Mouse (Mus musculus) limb, embryonic 14.5 days (tissue): Measurements from ENCODE around the gene Tcf7. TPM values are rescaled to one million over a fixed set of nuclear protein-coding genes. Genes with fewer than 3 reads are reported as not detected.

Experiments
- ATAC-seq: fragments of 200-750 bp; cut with Nextera tagmentation; 2 replicates; pipeline ENCODE4 v1.8.0; 2017; ENCODE audit warnings: low read depth, moderate number of reproducible peaks, moderate TSS enrichment; ENCODE audit not compliant: low FRiP score
- DNase-seq: peaks from one replicate; pipeline ENCODE4 v3.0.0-alpha.2; 2015; ENCODE audit warnings: low spot score
- H3K27ac ChIP-seq: fragments of 300-500 bp; sonication (generic); replicated peaks from 2 replicates; pipeline ENCODE4 v1.5.1; 2014; ENCODE audit warnings: low read depth, mild to moderate bottlenecking, low read length, moderate library complexity, mixed read lengths
- H3K27me3 ChIP-seq: fragments of 300-500 bp; sonication (generic); 2 replicates; pipeline ENCODE4 v1.6.1; 2014; ENCODE audit warnings: low read length, mixed read lengths; ENCODE audit not compliant: control insufficient read depth, insufficient read depth
- H3K36me3 ChIP-seq: fragments of 300-500 bp; sonication (generic); 2 replicates; pipeline ENCODE4 v1.6.1; 2014; ENCODE audit warnings: mild to moderate bottlenecking, low read length, moderate library complexity, mixed read lengths; ENCODE audit not compliant: control insufficient read depth, insufficient read depth
- H3K4me1 ChIP-seq: fragments of 300-500 bp; sonication (generic); 2 replicates; pipeline ENCODE4 v1.6.1; 2014; ENCODE audit warnings: antibody characterized with exemption, low read length, mixed read lengths; ENCODE audit not compliant: control insufficient read depth, insufficient read depth
- H3K4me2 ChIP-seq: fragments of 300-500 bp; sonication (generic); replicated peaks from 2 replicates; pipeline ENCODE4 v1.6.1; 2014; ENCODE audit warnings: low read depth, mild to moderate bottlenecking, low read length, moderate library complexity; ENCODE audit not compliant: severe bottlenecking
- H3K4me3 ChIP-seq: fragments of 300-500 bp; sonication (generic); replicated peaks from 2 replicates; pipeline ENCODE4 v1.5.1; 2014; ENCODE audit warnings: low read length
- H3K9ac ChIP-seq: fragments of 300-500 bp; sonication (generic); 2 replicates; pipeline ENCODE4 v1.6.1; 2014; ENCODE audit warnings: mild to moderate bottlenecking, low read depth, low read length, moderate library complexity; ENCODE audit not compliant: severe bottlenecking
- H3K9me3 ChIP-seq: fragments of 300-500 bp; sonication (generic); 2 replicates; pipeline ENCODE4 v1.6.1; 2016; ENCODE audit warnings: low read length; ENCODE audit not compliant: control insufficient read depth
- POLR2A ChIP-seq: fragments of 200-500 bp; IDR thresholded peaks from 2 replicates; pipeline ENCODE4 v1.8.0; 2012; ENCODE audit warnings: inconsistent platforms, mild to moderate bottlenecking, moderate library complexity, borderline replicate concordance; ENCODE audit not compliant: insufficient read depth, insufficient read length; ENCODE audit errors: extremely low read depth
- WGBS: fragments of 180-500 bp; shearing (Covaris S2); extraction: QIAGEN DNeasy Blood & Tissue Kit; methylation state at CpG from one replicate; pipeline ENCODE4 v1.1.7; 2014; 5-methylcytosine and 5-hydroxymethylcytosine counted together
- polyA plus RNA-seq, 2 experiments: library from polyadenylated mRNA; depleted of rRNA in 1 of 2; stranded (reverse) in 1 of 2; unstranded in 1 of 2; fragments of >200 nt; fragmentation: Nextera tagmentation in 1 of 2; extraction: Ambion mirVana in 1 of 2; gene quantifications; 2 replicates each; pipeline versions ENCODE4 v1.2.1 to v1.2.3; 2012 to 2014

Tcf7 gene
- polyA plus RNA-seq, 2 experiments, result 13.2 to 14.0 TPM

DNA sequence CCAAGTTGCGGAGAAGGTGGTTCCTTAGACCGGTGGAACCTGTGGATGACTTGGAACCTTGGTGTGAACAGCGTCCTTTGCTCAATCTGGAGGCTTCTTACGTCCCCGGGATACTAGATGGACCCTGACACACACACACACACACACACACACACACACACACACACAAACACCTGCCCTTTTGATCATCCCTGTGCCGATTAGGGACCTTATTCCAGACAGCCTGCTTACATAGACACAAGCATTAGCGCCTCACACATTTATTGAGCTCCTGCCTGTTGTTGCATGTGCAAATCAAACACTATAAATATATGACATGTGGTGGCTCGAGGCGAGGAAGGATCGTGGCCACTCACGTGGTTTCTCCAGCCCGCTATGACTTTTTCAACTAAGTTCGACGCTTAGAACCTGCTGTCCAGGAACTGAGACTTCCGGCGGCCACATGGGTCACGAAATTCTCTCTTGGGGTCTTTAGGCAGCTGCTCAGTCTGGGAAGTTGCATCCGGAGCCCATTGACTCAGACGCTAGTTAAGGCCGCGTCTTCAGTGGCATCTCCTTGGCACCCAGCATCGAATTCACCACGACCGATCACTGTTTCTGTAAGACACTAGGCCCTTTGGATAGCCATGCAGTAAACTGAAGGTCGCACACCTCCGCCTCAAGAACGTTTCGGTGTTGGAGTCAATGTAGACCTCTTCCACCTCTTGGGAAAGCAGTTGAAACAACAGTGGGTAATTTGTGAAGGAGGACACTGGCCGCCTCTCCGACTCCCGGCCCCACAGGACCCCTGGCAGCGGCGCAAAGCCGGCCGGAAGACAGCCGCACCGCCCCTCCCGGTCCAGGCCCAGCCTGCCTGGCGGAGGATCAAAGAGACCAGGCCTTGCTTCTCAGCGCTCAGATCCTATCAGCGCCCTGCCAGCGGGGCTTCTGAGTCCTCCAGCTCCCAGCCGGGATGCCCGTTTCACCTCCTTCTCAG, 1.1 kb upstream of the Tcf7 start:
- H3K4me1 ChIP-seq, result peaks cover 6% of the 10 kb centered on the region
- ATAC-seq, result no peak
- peak; percentile 64 for DNase-seq
- no peaks in the 10 kb centered on the region for H3K9me3 ChIP-seq
- peak overlapping the region; percentile 95 for H3K4me2 ChIP-seq
- H3K36me3 ChIP-seq, result no peaks in the 10 kb centered on the region
- no peak overlapping the region for H3K27ac ChIP-seq
- H3K9ac ChIP-seq, result no peak overlapping the region
- peak overlapping the region; percentile 59 for H3K4me3 ChIP-seq
- TF ChIP-seq POLR2A, result no peak
- WGBS, result 10% methylated on average over 44 of the region's 44 CpGs
- peaks cover 25% of the 10 kb centered on the region; the same call in 1 of the 2 replicates for H3K27me3 ChIP-seq

DNA sequence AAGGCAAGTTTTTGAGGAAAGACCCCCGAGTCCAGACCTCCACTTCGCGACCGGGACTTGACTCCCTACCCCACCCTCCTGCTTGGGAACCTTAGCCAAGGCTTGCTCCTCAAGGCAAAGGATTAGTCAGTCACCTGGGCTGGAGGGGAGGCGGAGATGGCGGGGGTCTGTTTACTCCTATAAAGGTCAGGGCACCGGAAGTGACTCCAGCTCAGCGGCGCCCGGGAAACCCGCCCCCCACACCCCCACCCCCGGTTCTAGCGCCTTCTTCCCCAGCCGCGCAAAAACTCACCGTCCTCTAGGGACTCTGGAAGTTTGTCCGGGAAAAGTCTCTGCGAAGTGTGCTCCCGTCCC, 417 bp downstream of the Tcf7 start:
- Histone ChIP-seq H3K4me2 (peak overlapping the region; percentile 95), H3K27ac (no peak overlapping the region), H3K9me3 (no peaks in the 10 kb centered on the region), H3K4me3 (peak overlapping the region; percentile 59), H3K4me1 (peaks cover 6% of the 10 kb centered on the region), H3K9ac (peak overlapping the region; percentile 58), H3K36me3 (no peaks in the 10 kb centered on the region), H3K27me3 (peaks cover 25% of the 10 kb centered on the region; the same call in 1 of the 2 replicates)
- 3% methylated on average over 18 of the region's 19 CpGs for WGBS
- DNase-seq (no peak), ATAC-seq (no peak)
- TF ChIP-seq POLR2A, result no peak

DNA sequence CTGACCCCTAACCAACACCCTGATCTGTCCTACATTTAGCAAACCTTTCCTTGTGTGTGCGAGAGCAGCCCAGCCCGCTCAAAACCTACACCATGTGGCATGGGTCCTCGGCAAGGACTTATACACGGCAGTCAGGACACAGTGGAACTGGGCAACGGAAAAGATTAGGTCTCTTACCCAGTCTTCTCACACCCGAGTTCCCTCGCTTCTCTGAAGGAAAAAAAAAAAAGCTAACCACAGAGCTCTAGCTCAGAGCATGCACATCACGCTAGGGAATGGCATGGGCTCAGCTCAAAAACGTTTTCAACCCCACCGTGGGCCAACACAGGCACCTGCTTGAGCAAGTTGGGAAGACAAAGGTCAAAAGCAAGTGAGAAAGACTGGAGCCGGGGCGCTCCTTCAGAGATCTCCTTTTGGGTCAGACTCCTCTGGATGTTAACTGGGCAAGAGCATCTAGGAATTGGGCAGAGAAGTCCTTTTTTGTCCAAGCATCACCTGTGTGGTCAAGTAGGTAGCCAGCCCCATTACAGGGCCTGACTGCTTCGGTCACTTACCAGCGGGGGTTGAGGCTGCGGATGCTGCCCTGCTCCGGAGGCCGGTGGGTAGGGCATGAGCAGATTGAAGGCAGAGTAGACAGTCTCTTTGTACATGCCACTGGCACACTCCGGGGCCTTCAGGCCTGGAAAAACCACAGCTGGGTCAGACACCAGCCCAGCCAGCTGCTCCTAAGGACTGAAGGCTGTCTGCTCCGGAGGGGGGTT, 1.1 kb downstream of the Tcf7 start:
- Histone ChIP-seq H3K4me1 (peaks cover 6% of the 10 kb centered on the region), H3K4me2 (peak overlapping the region; percentile 95), H3K27me3 (peaks cover 25% of the 10 kb centered on the region; the same call in 1 of the 2 replicates), H3K4me3 (peak overlapping the region; percentile 59), H3K36me3 (no peaks in the 10 kb centered on the region), H3K9me3 (no peaks in the 10 kb centered on the region), H3K9ac (no peak overlapping the region), H3K27ac (no peak overlapping the region)
- WGBS, result 68% methylated on average over 19 of the region's 19 CpGs
- DNase-seq (no peak), ATAC-seq (no peak)
- no peak for TF ChIP-seq POLR2A

DNA sequence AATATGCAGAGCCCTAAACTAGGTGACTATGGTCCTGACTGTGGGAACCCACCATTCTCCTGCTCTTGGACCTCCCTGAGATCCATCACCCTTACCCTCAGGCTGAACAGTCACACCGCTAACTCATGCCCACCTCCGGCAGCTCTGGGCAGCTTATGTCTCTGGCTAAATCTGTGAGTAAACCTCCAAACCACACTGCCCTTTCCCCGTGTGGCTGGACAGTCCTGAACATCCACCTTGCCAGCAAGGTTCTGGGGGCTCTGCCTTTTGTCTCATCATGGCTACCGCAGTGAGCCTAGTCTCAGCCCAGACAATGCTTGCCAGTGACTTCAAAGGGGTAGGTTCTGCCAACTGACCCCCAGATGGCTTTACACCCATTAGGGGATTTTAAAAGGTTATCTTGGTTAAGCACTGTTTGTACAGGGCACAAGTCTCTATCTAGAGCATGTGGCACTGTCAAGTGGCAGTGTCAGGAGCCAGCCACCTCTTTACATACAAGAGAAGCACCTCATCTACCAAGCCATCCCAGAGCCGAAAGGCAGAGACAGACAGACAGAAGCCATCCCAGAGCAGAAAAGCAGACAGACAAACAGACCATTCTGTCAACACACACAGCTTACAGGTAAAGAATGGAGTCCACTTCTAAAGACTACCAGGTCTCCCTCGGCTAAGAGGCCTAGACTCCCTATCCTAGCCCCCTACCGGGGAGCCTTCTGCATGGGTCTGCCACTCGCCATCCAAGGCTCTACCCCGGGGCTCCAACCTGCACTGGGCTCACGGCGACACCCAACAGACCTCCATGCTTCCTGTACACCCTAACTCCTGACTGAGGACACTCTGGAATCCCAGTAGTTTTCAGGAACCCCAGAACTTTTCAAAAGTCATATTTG, 2.0 kb downstream of the Tcf7 start:
- Histone ChIP-seq H3K4me3 (no peak overlapping the region), H3K9ac (no peak overlapping the region), H3K27ac (no peak overlapping the region), H3K4me2 (no peak overlapping the region), H3K4me1 (peaks cover 6% of the 10 kb centered on the region), H3K27me3 (peaks cover 24% of the 10 kb centered on the region; the same call in 1 of the 2 replicates), H3K36me3 (no peaks in the 10 kb centered on the region), H3K9me3 (no peaks in the 10 kb centered on the region)
- ATAC-seq (no peak), DNase-seq (no peak)
- no peak for TF ChIP-seq POLR2A
- WGBS, result 90% methylated on average over 11 of the region's 11 CpGs
